Mouse (Mus musculus): ENCODE measurements around the gene Slc6a9.

Slc6a9 gene

DNA sequence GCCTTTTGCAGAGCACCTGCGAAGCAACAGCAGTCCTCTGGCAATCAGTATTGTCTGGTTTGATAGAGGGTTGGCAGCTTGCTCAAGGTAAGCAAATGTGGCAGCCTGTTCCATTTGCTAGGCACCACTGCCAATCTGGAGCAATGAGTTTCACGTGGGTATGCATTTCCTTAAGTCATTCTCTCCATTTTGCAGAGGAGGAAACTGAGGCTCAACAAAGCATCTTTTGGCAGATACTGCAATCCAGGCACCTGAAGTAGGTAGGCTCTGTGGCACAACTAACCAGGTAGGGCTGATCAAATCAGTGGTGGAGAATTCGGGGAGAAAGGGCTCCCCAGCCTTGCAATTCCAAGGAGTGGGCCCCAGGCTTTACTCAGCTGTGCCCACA is at the start of gene Slc6a9:
Gene Slc6a9, plus strand, starts transcription at position 50 of the 388 bp plus-strand sequence.
- DNase-seq (ENCODE audit: low spot score in 2 of 2): no peak

DNA sequence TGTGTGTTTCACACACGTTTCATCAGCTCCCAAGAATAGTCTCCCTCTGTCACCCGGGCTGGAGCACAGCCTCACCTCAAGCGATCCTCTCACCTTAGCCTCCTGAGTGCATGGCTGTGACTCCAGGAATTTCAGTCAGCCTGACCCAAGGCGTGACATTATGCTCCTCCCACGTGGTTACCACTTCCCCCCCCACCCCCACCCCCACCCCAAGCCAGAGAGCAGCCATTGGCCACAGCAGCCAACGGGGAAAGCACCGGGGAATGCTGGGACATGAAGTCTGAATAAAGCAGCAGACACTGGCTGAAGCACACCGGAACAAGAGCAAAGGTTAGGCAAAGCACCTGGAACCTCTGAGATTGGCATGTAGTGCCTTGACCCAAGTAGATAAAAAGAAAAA is 47.3 kb upstream of the Slc6a9 start:
- no peak for DNase-seq (ENCODE audit: low spot score in 2 of 2)

DNA sequence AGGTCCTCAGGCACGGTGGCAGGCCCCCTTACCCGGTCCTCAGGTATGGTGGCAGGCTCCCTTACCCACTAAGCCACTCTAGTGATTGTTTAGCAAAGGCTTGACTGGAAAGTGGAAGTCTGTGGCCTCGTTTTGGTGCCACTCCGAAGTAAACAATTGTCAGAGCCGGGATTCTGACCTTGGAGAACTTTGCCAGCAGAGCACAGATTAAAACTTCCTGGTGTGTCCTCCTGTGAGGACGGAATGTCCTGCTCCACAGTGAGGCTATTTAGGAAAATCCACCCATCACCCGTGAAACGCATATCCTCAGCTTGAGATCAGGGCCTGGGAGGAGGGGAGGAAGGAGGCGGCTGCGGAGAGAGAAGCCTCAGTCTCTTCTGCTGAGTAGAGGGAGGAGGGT is 46.0 kb upstream of the Slc6a9 start:
- no peak for DNase-seq (ENCODE audit: low spot score in 2 of 2)

DNA sequence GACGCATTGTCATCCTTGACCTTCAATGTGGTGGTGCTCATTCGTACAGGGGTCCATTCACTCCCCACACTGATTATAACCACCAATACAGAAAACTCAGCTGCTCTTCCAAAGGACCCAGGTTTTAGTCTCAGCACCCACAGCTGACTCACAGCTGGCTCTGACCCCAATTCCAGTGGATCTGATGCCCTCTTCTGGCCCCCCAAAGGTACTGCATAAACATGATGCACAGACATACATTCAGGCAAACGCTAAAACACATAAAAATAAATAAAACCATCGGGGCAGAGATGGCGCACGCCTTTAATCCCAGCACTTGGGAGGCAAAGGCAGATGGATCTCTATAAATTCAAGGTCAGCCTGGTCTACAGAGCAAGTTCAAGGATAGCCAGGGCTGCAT is 34.4 kb upstream of the Slc6a9 start:
- no peak for DNase-seq (ENCODE audit: low spot score in 2 of 2)

DNA sequence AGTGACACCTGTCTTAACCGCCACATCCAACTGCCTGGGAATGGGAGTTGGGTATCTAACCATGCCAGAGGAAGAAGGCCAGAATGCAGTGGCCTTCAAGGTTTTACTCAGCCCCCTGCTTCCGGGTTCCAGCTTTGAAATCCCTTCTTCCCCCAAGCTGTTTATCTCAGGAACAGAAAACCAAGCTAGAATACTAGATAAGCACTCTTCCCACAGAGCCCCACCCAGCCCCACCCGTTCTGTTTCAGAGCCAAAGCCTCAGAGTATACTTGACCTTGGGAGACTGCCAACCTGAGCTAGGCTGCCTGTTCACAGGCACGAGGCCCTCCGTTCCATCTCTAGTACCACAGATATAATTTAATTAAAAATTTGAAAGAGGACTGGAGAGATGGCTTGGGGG is 27.3 kb upstream of the Slc6a9 start:
- DNase-seq (ENCODE audit: low spot score in 2 of 2): no peak

DNA sequence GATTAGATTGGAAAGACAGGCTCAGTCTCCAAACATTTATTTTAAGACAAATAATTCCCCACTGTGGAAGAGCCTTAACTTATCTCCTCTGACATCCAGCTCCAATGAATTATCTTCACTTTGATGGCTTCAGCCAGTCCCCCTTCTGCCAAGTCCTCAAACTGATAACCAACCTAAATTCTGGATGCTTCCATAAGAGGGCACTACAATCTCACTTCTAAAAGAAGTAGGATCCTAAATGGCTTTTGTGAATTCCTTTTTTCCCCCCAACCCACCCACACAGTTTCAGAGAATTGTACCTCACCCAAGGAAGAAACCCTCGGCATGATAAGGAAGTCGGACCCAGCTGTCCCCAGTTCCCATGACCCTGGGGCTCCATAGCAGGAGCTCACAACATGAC is 23.4 kb upstream of the Slc6a9 start:
- no peak for DNase-seq (ENCODE audit: low spot score in 2 of 2)

DNA sequence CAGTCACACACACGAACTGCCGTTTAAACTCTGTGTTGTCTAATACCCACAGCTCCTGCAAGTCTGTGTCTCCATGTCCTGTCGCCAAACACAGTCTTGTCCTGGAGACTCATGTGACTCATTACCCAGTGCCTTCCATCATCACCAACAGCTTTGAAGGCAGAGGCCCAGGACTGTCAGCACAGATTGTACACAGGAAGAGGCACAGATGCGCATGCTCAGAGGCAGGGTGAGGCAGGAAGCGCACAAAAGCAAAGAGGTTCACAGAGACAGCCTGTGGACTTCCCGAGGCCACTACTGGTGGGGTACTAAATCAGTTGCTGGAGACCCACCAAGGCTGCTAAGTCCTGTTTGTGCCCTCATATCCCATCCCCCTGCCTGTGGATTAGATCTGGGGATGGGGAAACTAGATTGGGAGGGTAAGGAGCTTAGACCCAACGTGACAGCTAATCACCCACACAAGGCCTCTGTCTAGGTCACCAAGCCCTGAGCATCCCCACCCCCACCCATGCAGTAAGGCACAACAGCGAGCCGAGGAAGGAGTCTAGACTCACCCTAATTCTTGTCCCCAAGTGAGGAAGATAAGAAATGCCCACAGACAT is 20.6 kb upstream of the Slc6a9 start:
- DNase-seq (ENCODE audit: low spot score in 2 of 2): no peak

DNA sequence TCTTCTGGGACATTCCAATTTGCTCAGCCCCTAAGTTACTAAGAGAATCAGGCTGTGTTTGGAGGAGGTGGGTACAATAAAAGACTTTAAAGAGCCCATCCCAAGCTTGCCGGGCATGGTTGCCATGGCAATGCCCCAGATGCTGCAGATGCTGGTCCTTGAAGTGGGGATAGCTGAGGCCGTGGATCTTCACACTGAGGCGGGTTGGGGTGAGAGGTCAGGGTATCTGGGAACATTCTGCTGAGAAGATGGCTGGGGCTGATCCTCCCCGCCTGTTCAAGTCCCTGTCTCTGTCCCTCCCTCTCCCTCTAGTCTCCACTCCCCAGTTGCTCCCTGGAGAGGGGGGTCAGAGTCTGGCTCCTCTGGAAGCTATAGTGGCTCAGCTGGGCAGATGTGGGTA is 20.0 kb upstream of the Slc6a9 start:
- no peak for DNase-seq (ENCODE audit: low spot score in 2 of 2)

DNA sequence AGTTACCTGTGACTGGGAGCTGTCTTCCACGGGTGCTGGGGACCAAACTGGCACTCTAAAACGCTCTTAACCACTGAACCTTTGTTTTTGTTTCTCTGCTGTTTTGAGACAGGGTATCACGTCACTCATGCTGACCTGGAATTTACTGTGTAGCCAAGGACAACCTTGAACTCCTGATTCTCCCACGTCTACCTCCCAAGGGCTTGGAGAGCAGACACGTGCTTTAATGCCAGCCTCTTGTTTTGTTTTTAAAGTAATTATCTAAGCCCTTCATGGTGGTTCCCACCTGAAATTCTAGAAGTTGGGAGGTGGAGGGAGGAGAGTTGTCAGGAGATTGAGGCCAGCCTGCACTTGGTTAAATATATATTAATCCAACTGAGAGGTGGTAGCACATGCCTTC is 17.5 kb upstream of the Slc6a9 start:
- DNase-seq (ENCODE audit: low spot score in 2 of 2): no peak

DNA sequence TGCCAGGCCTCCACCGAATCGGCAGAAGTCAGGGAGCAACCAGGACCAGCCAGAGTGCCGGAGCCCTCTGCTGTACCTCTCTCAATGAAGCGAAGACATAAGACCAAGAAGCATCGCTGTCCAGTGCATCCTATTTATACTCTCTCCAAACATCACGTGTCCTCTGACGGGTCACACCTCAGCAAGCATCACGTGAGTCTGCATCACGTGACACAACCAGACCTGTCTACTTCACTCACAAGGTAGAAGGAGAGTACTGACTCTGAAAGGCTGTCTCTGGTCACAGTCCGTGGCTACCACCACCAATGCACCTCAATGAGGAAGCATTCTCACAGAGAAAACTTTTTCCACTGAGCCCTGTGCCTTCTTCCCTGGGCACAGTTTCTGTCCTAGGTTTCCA is 16.3 kb upstream of the Slc6a9 start:
- no peak for DNase-seq (ENCODE audit: low spot score in 2 of 2)

DNA sequence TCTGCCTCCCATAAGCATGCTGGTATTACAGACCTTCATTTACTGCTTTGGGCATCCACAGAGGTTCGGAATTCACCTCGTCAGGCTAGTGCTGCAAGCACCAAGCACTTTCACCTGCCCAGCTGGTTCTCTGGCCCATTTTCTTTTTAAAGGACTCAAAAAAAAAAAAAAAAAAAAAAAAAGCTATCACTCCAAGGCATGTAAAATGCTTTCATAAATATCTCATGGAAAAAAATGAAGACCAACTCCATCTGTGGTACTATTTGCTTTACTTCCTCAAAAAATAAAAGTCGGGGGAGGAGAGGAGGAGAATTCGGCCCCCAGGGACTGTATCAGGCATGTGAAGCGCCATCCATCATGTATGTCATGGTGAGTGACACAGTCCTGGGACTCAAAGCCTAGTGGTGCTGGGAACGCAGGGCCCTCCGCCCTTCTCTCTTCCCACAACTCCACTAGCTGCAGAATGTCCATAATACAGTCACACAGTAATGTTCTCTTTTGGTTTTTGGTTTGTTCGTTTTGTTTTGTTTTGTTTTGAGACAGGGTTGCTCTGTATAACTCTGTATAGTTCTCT is 5.6 kb upstream of the Slc6a9 start:
- no peak for DNase-seq (ENCODE audit: low spot score in 2 of 2)

DNA sequence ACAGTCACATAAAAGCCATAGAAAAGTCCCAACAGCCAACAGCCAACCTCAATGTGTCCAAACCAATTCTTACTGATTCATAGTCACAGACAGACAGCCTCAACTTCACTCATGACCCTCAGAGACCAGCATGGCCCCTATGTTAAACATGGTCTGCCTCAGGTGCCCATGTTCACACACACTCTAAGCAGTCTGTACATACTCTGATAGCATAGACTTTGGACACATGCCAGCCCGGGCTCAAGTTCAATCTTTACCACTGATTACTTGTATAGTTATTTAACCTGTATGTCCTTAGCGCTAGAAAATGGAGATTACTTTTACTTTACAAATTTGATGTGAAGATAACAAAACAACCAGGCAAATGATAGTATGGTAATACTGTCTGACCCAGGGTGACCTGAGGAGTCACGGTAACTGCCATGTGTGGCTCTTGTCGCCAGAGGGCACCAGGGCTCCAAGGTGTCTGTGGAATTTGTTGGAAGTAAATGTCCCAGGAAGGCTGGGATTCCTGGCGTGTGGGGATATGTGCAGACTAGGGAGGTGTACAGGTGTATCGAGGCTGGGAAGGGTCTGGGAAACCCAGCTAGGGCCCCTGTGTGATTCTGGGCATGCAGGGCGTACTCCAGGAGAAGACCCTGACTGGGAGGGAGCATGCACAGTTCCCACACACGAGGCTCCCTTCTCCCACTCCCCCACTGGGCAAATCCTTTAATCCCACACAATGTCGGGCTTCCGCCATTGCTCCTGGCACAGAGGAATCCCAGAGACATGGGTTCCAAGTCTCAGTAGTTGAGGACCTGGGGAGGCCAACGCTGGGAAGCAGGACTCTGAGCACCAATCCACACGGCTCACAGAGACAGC is 4.8 kb upstream of the Slc6a9 start:
- DNase-seq (ENCODE audit: low spot score in 2 of 2): peak; percentile 57 to 68

DNA sequence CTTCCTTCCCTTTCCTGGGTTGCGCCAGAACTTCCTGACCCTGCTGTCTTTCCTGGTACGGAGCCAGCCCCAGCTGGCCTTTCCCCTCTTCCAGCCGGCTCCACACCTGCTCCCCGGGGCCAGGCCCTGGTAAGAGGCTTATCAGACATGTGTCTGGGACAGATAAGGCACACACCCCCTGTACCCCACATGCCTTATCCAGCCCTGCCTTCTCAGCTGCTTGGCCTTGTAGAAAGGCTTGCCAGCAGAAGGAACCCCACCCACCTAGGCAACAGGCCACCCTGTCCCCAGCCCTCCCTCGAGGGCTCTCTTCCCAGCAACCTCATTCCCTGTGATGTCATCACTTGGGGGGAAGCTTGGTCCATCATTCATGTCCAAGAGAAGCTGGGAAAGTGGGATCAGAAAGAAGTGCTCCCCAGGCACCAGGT is 4.2 kb upstream of the Slc6a9 start:
- DNase-seq (ENCODE audit: low spot score in 2 of 2): no peak

DNA sequence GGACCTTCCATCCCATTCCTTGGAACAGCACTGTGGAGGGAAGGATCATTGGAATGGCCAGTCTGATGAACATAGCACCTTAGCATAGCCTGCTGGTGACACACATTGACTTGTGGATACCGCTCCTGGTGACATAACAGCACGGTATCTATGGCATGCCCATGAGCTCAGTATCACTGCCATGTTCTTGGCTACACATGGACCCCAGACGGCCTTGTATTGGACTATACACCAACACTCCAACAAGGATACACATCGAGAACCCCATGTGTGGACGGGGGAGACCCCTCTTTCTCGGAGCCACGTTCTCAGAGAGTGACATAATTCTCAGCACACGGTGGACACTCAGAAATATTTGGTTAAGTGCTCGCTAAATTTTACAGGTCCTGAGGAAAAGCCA is 3.5 kb upstream of the Slc6a9 start:
- DNase-seq (ENCODE audit: low spot score in 2 of 2): no peak

DNA sequence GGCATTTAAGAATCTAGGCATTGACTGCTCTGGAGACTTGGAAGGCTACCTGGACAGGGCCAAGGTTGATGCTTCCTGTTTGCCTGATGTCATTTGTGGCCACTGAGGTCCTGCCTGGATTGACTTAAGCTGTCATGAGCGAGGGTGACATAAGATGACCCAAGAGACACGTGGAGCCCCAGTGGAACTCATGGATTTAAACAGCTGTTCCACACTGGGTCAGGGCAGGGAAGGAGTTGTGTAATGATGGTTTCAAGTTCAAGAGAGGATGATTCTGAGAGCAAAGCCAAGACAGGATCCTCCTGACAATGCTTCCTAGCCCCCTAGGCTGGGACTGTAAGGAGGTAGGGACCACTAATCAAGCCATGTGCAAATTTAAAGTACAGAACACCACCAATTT is 2.8 kb upstream of the Slc6a9 start:
- no peak for DNase-seq (ENCODE audit: low spot score in 2 of 2)

DNA sequence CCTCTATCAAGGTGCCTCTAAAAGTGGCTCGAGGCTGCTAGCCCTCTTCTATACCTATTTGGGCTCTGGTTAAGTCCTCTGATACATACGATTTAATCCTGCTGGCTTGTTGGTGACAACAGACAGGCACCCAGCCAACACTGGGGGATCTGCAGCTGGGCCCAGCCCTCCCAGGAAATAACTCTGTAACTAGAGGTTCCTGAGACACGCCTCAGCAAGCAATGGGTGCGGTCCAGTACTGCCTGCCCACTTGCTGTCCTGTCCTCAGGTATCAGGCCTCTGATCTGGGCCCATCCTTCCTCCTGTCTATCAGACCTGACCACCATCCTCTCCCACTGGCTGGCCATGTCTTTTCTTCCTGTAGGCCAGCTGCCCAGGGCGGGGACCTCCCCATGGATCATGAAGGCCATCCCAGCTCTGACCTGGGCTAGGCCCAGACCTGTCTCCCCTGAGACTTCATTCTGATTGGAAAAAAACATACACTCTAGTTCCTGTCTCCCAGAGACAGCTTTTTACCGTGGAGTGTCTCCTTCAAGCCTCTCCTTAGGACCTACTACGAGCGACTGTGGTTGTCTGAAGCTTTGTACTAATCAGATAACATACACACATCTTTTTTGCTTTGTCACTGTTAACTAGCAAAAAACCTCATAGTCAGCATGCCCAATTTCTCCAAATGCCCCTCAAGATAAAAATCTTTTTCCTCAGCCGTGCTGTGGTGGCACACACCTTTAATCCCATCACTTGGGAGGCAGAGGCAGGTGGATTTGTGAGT is 2.2 kb upstream of the Slc6a9 start:
- DNase-seq (ENCODE audit: low spot score in 2 of 2): no peak

DNA sequence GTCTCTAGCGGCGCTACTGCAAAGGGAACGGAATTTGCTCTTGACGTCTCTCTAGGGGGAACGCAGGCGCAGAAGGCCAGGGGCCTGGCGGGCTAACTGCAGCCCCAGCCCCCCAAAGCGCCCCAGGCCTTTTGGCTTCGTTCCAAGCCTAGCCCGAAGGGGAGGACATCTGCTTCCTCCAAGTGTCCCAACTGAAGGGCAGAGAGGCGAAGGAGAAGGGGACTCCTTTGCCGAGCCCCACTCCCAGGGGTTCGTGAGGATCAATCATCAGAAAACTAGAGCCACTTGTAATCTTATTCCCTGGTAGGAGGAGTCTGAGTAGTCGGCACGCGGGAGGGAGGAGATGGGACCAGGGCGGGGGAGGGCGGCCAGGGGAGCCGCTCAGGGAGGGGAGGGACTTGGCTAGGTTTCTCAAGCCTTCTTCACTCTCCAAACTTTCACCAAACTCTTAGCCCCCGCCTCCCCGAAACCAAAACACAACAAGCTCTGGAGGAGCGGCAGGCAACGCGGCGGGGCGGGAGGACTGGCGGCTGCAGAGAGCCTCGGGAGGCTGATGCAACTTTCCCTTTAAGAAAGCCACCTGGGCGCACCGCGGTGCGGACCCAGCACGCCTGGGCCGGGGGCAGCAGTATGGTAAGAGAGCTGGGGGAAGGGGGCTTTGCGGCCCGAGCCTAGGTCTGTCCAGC is 682 bp downstream of the Slc6a9 start:
- DNase-seq (ENCODE audit: low spot score in 2 of 2): peak; percentile 76 to 79

DNA sequence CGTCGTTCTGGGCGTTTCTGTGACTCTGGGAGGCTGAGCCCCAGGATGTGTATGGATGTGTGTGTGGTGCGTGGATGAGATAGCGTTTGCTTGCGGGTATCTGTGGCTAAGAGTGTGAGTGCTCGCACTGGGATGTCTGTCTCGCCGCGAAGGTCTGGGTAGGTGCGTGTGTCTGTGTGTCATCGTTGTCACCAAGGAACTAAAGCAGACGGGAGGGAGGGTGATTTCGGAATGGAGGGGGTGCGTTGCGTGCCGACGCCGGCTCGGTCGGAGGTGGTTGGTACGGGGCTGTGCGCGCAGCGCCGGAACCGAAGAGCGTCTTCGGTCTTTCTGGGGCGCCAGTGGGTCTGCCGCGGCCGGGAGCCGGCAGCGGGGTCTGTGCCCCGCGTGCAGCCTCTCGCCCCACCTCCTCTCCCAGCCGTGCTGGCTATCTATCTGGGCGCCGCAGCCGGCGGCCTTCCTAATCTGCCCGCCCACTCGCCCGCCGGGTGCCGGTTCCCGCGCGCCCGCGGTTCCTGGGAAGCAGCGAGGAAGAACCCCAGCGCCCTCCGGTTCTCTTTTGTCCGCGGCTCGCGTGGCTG is 1.3 kb downstream of the Slc6a9 start:
- DNase-seq (ENCODE audit: low spot score in 2 of 2): peak; percentile 77 to 82

DNA sequence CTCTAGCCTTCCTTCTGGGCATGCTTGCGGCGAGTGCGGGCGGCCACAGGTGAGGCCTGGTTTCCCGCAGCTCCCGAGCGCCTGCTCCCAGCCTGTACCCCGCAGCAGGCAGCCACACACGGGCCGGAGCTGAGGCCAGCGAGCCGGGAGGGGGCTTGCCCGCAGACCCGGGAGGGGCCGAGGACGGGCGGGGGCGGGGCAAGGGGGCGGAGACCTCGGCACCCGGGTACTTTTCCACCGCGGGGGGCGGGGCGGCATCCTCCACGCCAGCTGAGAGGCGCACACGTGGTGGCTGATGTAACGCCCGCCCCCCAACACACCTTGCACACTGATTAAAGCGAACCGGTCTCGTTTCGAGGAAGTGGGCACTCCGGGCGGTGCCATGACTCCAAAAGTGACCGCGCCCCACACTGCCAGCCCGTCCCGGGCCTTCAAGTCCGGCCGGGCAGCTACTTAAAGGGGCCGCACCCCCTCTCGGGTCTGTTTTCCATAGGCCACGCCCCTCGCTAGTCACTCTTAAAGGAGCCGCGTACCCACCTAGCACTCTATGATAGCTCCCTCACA is 2.0 kb downstream of the Slc6a9 start:
- DNase-seq (ENCODE audit: low spot score in 2 of 2): peak; percentile 92 to 94

DNA sequence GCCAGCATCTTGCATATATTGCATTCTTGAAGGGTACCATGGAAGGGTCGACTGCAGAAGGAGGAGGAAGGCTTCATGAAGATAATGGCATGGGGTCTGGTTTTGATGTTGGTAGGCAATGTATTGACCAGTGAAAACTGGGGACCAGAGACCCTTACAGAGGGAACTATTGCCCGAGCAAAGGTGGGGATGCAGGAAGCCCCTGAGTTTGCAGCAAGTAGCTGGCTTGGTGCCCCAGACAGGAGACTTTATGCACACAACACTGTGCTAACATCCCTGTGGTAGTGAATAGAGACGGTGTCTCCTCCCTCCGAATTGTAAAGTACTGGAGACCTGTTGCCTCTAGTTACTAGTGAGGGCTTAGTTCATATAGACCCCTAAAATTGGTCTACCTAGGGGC is 3.0 kb downstream of the Slc6a9 start:
- DNase-seq (ENCODE audit: low spot score in 2 of 2): no peak

DNA sequence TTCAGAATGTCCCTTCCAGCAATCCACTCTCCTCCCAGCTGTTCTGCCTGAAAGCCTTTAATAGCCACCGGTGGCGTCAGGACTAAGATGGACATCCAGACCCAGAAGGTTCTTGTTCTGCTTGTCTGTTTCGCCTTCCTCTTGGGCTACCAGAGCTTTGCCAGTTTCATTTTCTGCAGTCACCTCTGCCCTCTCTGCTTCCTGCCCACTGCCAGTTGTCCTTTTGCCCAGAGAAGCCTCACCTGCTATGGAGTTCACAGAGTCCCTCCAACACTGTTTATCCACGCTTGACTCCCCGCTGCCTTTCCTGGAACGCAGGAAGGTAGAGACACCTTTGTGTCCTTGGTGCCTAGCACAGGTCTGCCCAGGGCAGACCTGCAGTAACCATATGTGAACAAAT is 5.1 kb downstream of the Slc6a9 start:
- DNase-seq (ENCODE audit: low spot score in 2 of 2): no peak
